Comparison of ENCODE assay signal across 8 mouse cellular contexts in genomic region chr6:13678349-13678748, GRCm38 (mm10). TPM values are rescaled to one million over a fixed set of nuclear protein-coding genes. Genes with fewer than 3 reads are reported as not detected.
DNase-seq lines count a peak whose midpoint lies in the region; ATAC-seq and TF ChIP-seq lines count a peak whose summit lies in the region.

No protein-coding gene starts in this region.

- H3K4me1 ChIP-seq in kidney, embryonic 15.5 days, result 0 out of 2 replicates have a peak, but pooled peaks cover 2% of the 10 kb centered on the region
- H3K4me1 ChIP-seq in cortical plate, adult 2 months (ENCODE audit: control insufficient read depth, insufficient read depth, low read length), result peaks cover 1% of the 10 kb centered on the region; the same call in 1 of the 2 replicates
- peaks cover 14% of the 10 kb centered on the region for H3K4me1 ChIP-seq in hindbrain, embryonic 14.5 days (replicated peaks; ENCODE audit: control insufficient read depth, insufficient read depth, low read length)
- H3K4me1 ChIP-seq in midbrain, embryonic 13.5 days (replicated peaks), result peaks cover 20% of the 10 kb centered on the region

- no peaks in the 10 kb centered on the region for H3K9me3 ChIP-seq in kidney, embryonic 15.5 days (replicated peaks)
- H3K9me3 ChIP-seq in hindbrain, embryonic 14.5 days (ENCODE audit: control insufficient read depth, low read length), result no peaks in the 10 kb centered on the region
- H3K9me3 ChIP-seq in midbrain, embryonic 13.5 days, result no peaks in the 10 kb centered on the region

- 11% methylated on average over 5 of the region's 5 CpGs for WGBS in kidney, embryonic 15.5 days
- WGBS in hindbrain, embryonic 14.5 days, result 22% methylated on average over 5 of the region's 5 CpGs
- WGBS in midbrain, embryonic 13.5 days, result 13% methylated on average over 5 of the region's 5 CpGs

- DNase-seq in kidney, adult 18-20 months, result no peak
- DNase-seq in hindbrain, embryonic 14.5 days (ENCODE audit: low spot score), result no peak
- DNase-seq in frontal cortex, postnatal 10 days (ENCODE audit: low spot score in 2 of 2), result no peak
- no peak for DNase-seq in adrenal gland, adult 18-20 months (ENCODE audit: low spot score in 2 of 2)
- no peak for DNase-seq in spleen, postnatal 14 days (ENCODE audit: low spot score in 2 of 2)

- H3K27me3 ChIP-seq in kidney, embryonic 15.5 days, result no peaks in the 10 kb centered on the region
- no peaks in the 10 kb centered on the region for H3K27me3 ChIP-seq in hindbrain, embryonic 14.5 days (ENCODE audit: control insufficient read depth, insufficient read depth, low read length)
- H3K27me3 ChIP-seq in midbrain, embryonic 13.5 days, result no peaks in the 10 kb centered on the region

- no peak for TF ChIP-seq CTCF in cortical plate, adult 2 months (IDR thresholded peaks at IDR 0.05; ENCODE audit: extremely low read depth, insufficient read depth, low read length)

- H3K4me3 ChIP-seq in kidney, embryonic 15.5 days (replicated peaks), result peak overlapping the region; percentile 90
- peak overlapping the region; percentile 98 for H3K4me3 ChIP-seq in cortical plate, adult 2 months (ENCODE audit: insufficient read depth, low read length)
- peak overlapping the region; percentile 95 for H3K4me3 ChIP-seq in hindbrain, embryonic 14.5 days (replicated peaks; ENCODE audit: low read length)
- peak overlapping the region; percentile 93 for H3K4me3 ChIP-seq in midbrain, embryonic 13.5 days (replicated peaks)

- peak overlapping the region; percentile 97 for H3K27ac ChIP-seq in kidney, embryonic 15.5 days
- no peak overlapping the region for H3K27ac ChIP-seq in cortical plate, adult 2 months (ENCODE audit: insufficient read depth, low read length)
- peak overlapping the region; percentile 96; the same call in 1 of the 2 replicates for H3K27ac ChIP-seq in hindbrain, embryonic 14.5 days
- H3K27ac ChIP-seq in midbrain, embryonic 13.5 days, result no peak overlapping the region

- peak overlapping the region; percentile 77 for H3K4me2 ChIP-seq in kidney, embryonic 15.5 days
- H3K4me2 ChIP-seq in hindbrain, embryonic 14.5 days (replicated peaks), result peak overlapping the region; percentile 58
- peak overlapping the region; percentile 53 for H3K4me2 ChIP-seq in midbrain, embryonic 13.5 days (replicated peaks)

- ATAC-seq in kidney, embryonic 15.5 days (replicated peaks; ENCODE audit: low FRiP score), result no peak
- no peak for ATAC-seq in hindbrain, embryonic 14.5 days (ENCODE audit: low FRiP score)
- ATAC-seq in midbrain, embryonic 13.5 days, result no peak

- TF ChIP-seq POLR2A in cortical plate, adult 2 months (IDR thresholded peaks at IDR 0.05; ENCODE audit: extremely low read depth, insufficient read depth, low read length), result no peak

- peak overlapping the region; percentile 19; the same call in 1 of the 2 replicates for H3K9ac ChIP-seq in kidney, embryonic 15.5 days
- H3K9ac ChIP-seq in hindbrain, embryonic 14.5 days, result peak overlapping the region; percentile 36; the same call in 1 of the 2 replicates
- peak overlapping the region; percentile 56; the same call in 1 of the 2 replicates for H3K9ac ChIP-seq in midbrain, embryonic 13.5 days (replicated peaks)

- H3K36me3 ChIP-seq in kidney, embryonic 15.5 days, result no peaks in the 10 kb centered on the region
- no peaks in the 10 kb centered on the region for H3K36me3 ChIP-seq in hindbrain, embryonic 14.5 days (replicated peaks; ENCODE audit: control insufficient read depth, insufficient read depth)
- H3K36me3 ChIP-seq in midbrain, embryonic 13.5 days, result no peaks in the 10 kb centered on the region

RNA-seq across cellular contexts. Expression of gene Bmt2, which starts 0.6 kb away (rescaled TPM):
- polyA plus RNA-seq in kidney, embryonic 15.5 days (2015; fragmentation: Nextera tagmentation; extraction: Ambion mirVana), result 17.8 and 18.6 TPM in 2 replicates
- polyA plus RNA-seq in cortical plate, adult 2 months (2012; rRNA removed), result 13.8 and 15.8 TPM in 2 replicates
- 25.0 and 28.5 TPM in 2 replicates for polyA plus RNA-seq in hindbrain, embryonic 14.5 days (2014; fragmentation: Nextera tagmentation; extraction: Ambion mirVana)
- 20.9 and 23.1 TPM in 2 replicates for polyA plus RNA-seq in midbrain, embryonic 13.5 days (2015; fragmentation: Nextera tagmentation; extraction: Ambion mirVana)
- total RNA-seq in adrenal gland, adult 18-20 months (2021), result 10 to 100 TPM; 10.8 to 11.3 TPM

Comparison
In these comparisons a context has a peak if more than half of its experiments do, and no peak if none do; other contexts are left out.
1. H3K27ac ChIP-seq: peak in kidney, embryonic 15.5 days (single experiment) and hindbrain, embryonic 14.5 days (single experiment); none in cortical plate, adult 2 months (single experiment) and midbrain, embryonic 13.5 days (single experiment).
2. Peak in every context shown above with its lines, with median percentiles within 50 percentile points of each other: H3K4me2 ChIP-seq, H3K4me3 ChIP-seq and H3K9ac ChIP-seq.